Mouse (Mus musculus) heart, embryonic 14.5 days (tissue): ENCODE measurements around the gene Galnt9. TPM values are rescaled to one million over a fixed set of nuclear protein-coding genes. Genes with fewer than 3 reads are reported as not detected.

Source experiments
- ATAC-seq: fragments of 200-750 bp; cut with Nextera tagmentation; 2 replicates; pipeline ENCODE4 v1.8.0; 2017; ENCODE audit warnings: low read depth, moderate TSS enrichment; ENCODE audit not compliant: insufficient number of reproducible peaks, insufficient read depth, low FRiP score
- H3K27ac ChIP-seq, 2 experiments: fragments of 200-500 bp in 1 of 2; fragments of 300-500 bp in 1 of 2; sonication (generic) in 1 of 2; replicated peaks in 1 of 2; 2 replicates each; pipeline ENCODE4 v1.5.1; 2012 to 2014; ENCODE audit warnings: low read depth in 2 of 2, low read length in 2 of 2, control low read depth in 1 of 2, mild to moderate bottlenecking in 1 of 2, mixed read lengths in 1 of 2; ENCODE audit not compliant: control insufficient read depth in 1 of 2, insufficient read depth in 1 of 2
- H3K27me3 ChIP-seq: fragments of 300-500 bp; sonication (generic); 2 replicates; pipeline ENCODE4 v1.6.1; 2014; ENCODE audit warnings: mild to moderate bottlenecking, low read length, control low read depth; ENCODE audit not compliant: control insufficient read depth, insufficient read depth
- H3K36me3 ChIP-seq: fragments of 300-500 bp; sonication (generic); 2 replicates; pipeline ENCODE4 v1.6.1; 2014; ENCODE audit warnings: mild to moderate bottlenecking, control low read depth, low read length, mixed read lengths; ENCODE audit not compliant: control insufficient read depth, insufficient read depth
- H3K4me1 ChIP-seq, 2 experiments: fragments of 200-500 bp in 1 of 2; fragments of 300-500 bp in 1 of 2; sonication (generic) in 1 of 2; 2 replicates each; pipeline ENCODE4 v1.6.1; 2012 to 2014; ENCODE audit warnings: low read length in 2 of 2, control low read depth in 1 of 2, mixed read lengths in 1 of 2; ENCODE audit not compliant: control insufficient read depth in 2 of 2, insufficient read depth in 2 of 2
- H3K4me2 ChIP-seq: fragments of 300-500 bp; sonication (generic); 2 replicates; pipeline ENCODE4 v1.6.1; 2014; ENCODE audit warnings: mild to moderate bottlenecking, low read length
- H3K4me3 ChIP-seq, 2 experiments: fragments of 200-500 bp in 1 of 2; fragments of 300-500 bp in 1 of 2; sonication (generic) in 1 of 2; 2 replicates each; pipeline ENCODE4 v1.5.1; 2012 to 2014; ENCODE audit warnings: low read length in 2 of 2, mild to moderate bottlenecking in 2 of 2, control low read depth in 1 of 2, low read depth in 1 of 2, moderate library complexity in 1 of 2; ENCODE audit not compliant: control insufficient read depth in 1 of 2, insufficient read depth in 1 of 2
- H3K9ac ChIP-seq: fragments of 300-500 bp; sonication (generic); 2 replicates; pipeline ENCODE4 v1.6.1; 2014; ENCODE audit warnings: mild to moderate bottlenecking, low read length
- H3K9me3 ChIP-seq: fragments of 300-500 bp; sonication (generic); 2 replicates; pipeline ENCODE4 v1.6.1; 2016; ENCODE audit warnings: low read length, control low read depth; ENCODE audit not compliant: control insufficient read depth
- WGBS: fragments of 180-500 bp; shearing (Covaris S2); extraction: QIAGEN DNeasy Blood & Tissue Kit; methylation state at CpG from one replicate; pipeline ENCODE4 v1.1.7; 2014; 5-methylcytosine and 5-hydroxymethylcytosine counted together
- polyA plus RNA-seq: library from polyadenylated mRNA; unstranded; fragments of >200 nt; fragmentation: Nextera tagmentation; extraction: Ambion mirVana; gene quantifications from 2 replicates; pipeline ENCODE4 v1.2.1, GENCODE M21; 2014

The Galnt9 gene
- polyA plus RNA-seq, 1 experiment from 2014 or later, result 0.18 TPM

DNA sequence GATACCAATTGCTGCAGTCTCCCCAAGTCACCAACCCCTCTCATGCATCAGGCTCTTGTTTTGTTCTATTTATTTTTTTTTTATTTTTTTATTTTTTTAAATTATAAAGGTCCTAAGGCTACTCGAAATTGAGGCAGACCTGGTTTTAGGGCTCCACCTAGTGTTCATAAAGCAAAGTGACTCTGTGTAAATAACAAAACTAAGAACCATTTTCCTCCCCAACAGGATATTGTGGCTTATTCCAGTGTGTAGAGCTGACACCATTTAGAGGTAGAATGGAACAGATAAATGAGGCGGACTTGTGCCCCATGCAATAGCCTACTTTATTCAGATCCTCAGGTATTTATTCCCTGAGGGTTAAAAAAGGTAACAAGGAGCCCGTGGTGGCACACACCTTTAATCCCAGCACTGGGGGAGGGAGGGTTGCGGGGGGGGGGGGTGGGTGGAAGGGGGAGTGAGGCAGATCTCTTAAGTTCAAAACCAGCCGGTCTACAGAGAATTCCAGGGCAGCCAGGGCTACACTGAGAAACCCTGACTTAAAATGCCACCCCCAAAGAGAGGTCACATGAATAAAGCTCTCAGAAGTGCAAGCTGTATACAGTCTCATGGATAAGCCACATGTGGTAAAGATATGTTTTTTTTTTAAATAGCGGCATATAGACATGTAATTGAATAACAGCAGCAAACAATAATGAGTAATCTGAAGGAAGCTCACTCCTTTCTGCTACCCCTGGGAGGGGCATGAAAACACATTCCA, 92.0 kb downstream of the Galnt9 start:
- no peak overlapping the region for H3K4me3 ChIP-seq
- H3K27ac ChIP-seq, result no peak overlapping the region
- no peaks in the 10 kb centered on the region for H3K36me3 ChIP-seq
- ATAC-seq, result no peak
- no peak overlapping the region for H3K4me2 ChIP-seq
- no peaks in the 10 kb centered on the region for H3K9me3 ChIP-seq
- no peaks in the 10 kb centered on the region for H3K4me1 ChIP-seq
- WGBS, result 32% methylated on average over 6 of the region's 6 CpGs
- no peak overlapping the region for H3K9ac ChIP-seq
- H3K27me3 ChIP-seq, result no peaks in the 10 kb centered on the region

GRCm38 (mm10) chr5:110638306-110639074, 94.3 kb downstream of the Galnt9 start:
- H3K36me3 ChIP-seq, result no peaks in the 10 kb centered on the region
- no peaks in the 10 kb centered on the region for H3K27me3 ChIP-seq
- H3K9me3 ChIP-seq, result no peaks in the 10 kb centered on the region
- H3K27ac ChIP-seq, result no peak overlapping the region
- ATAC-seq, result no peak
- H3K4me2 ChIP-seq, result no peak overlapping the region
- WGBS, result 71% methylated on average over 7 of the region's 7 CpGs
- H3K4me3 ChIP-seq, result no peak overlapping the region
- no peak overlapping the region for H3K9ac ChIP-seq
- H3K4me1 ChIP-seq, result no peaks in the 10 kb centered on the region

DNA sequence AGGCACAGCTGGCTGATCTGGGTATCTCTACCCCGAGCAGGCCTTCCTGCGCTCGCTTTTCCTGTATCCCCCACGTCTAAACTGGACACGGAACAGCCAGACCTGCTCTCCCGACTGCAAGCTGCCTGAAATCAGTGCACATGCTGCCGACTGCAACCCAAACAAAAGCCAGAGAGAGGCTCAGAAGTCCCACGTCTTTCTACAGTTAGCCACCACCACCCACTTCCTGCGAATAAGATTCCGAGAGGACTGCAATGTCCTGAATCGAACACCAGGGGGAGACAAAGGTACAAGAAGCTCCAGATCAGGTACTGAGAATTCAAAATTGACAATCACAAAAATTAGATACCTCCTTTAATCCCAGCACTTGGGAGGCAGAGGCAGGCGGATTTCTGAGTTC, 95.3 kb downstream of the Galnt9 start:
- Histone ChIP-seq H3K27me3 (no peaks in the 10 kb centered on the region), H3K36me3 (no peaks in the 10 kb centered on the region), H3K27ac (no peak overlapping the region), H3K9me3 (no peaks in the 10 kb centered on the region), H3K4me2 (peak overlapping the region; percentile 46), H3K9ac (peak overlapping the region; percentile 58; the same call in 1 of the 2 replicates), H3K4me3 (peak overlapping the region in 1 of 2 experiments; percentile 19; a peak in 2 of 4 replicates), H3K4me1 (no peaks in the 10 kb centered on the region)
- no peak for ATAC-seq
- 17% methylated on average over 12 of the region's 12 CpGs for WGBS

GRCm38 (mm10) chr5:110646377-110646776, 102.2 kb downstream of the Galnt9 start:
- ATAC-seq, result no peak
- Histone ChIP-seq H3K36me3 (peaks cover 55% of the 10 kb centered on the region), H3K27me3 (no peaks in the 10 kb centered on the region)

GRCm38 (mm10) chr5:110652719-110653648, 108.8 kb downstream of the Galnt9 start, which contains the start of the genes Noc4l and Ddx51:
Gene Noc4l, minus strand, starts transcription at chr5:110653417.
Gene Ddx51, plus strand, starts transcription at chr5:110653451.
- Histone ChIP-seq H3K4me1 (peaks cover 5 to 6% of the 10 kb centered on the region in 2 experiments; a peak in 3 of 4 replicates), H3K4me2 (peak within 1 kb of the TSS; percentile 95), H3K9me3 (no peaks in the 10 kb centered on the region), H3K27me3 (no peaks in the 10 kb centered on the region), H3K9ac (peak within 1 kb of the TSS; percentile 91), H3K36me3 (peaks cover 72% of the 10 kb centered on the region), H3K4me3 (peak within 1 kb of the TSS; percentile 84 to 95), H3K27ac (no peak within 1 kb of the TSS)
- ATAC-seq, result peak; percentile 68
- under 1% methylated on average over 91 of the region's 91 CpGs for WGBS

More at GRCm38 (mm10) chr5:110646377-110646776, 102.2 kb downstream of the Galnt9 start:
- Histone ChIP-seq H3K9me3 (no peaks in the 10 kb centered on the region), H3K27ac (no peak overlapping the region), H3K9ac (no peak overlapping the region), H3K4me2 (no peak overlapping the region), H3K4me1 (no peaks in the 10 kb centered on the region), H3K4me3 (no peak overlapping the region)

GRCm38 (mm10) chr5:110653686-110654085, 109.5 kb downstream of the Galnt9 start:
- Histone ChIP-seq H3K36me3 (peaks cover 72% of the 10 kb centered on the region), H3K27me3 (no peaks in the 10 kb centered on the region), H3K4me2 (peak overlapping the region; percentile 95), H3K9me3 (no peaks in the 10 kb centered on the region), H3K4me1 (peaks cover 5 to 6% of the 10 kb centered on the region in 2 experiments; a peak in 3 of 4 replicates), H3K4me3 (peak overlapping the region; percentile 84 to 95), H3K27ac (no peak overlapping the region), H3K9ac (peak overlapping the region; percentile 91)
- 0 out of 2 replicates have a peak, but pooled peaks have one; percentile 28 for ATAC-seq
- 1% methylated on average over 36 of the region's 37 CpGs for WGBS

DNA sequence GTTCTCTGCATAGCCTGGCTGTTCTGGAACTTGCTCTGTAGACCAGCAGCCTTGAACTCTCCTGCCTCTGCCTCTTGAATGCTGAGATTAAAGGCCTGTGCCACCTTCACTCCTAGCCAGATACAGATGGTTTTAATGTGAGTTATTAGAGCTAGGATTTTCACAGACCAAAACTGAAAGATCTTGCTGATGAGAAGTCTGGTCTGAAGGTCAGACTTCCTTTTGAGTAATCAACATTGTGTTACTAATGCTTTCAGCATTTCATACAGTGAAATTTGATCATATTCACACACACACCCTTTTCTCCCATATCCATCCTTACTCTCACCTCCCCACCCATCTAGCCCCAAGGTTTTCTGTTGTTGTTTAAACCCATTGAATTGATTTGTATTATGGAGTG, 115.5 kb downstream of the Galnt9 start:
- Histone ChIP-seq H3K4me2 (no peak overlapping the region), H3K36me3 (peaks cover 97% of the 10 kb centered on the region), H3K9me3 (no peaks in the 10 kb centered on the region), H3K9ac (no peak overlapping the region), H3K4me1 (no peaks in the 10 kb centered on the region), H3K27me3 (no peaks in the 10 kb centered on the region), H3K27ac (no peak overlapping the region), H3K4me3 (no peak overlapping the region)
- ATAC-seq, result no peak
